Mouse (Mus musculus): ENCODE results near the gene Il2ra.
"Not testable (repeated sequence)": the region's sequence is repeated elsewhere in the genome, so short reads cannot be mapped to it uniquely, and the experiment has no call there.

Gene Il2ra

GRCm38 (mm10) chr2:11642451-11642941 lies at the start of gene Il2ra:
Il2ra (plus strand) TSS chr2:11642807.
- DNase-seq = no peak

GRCm38 (mm10) chr2:11596690-11597089 lies 45.9 kb upstream of the Il2ra start:
- no peak for DNase-seq

- no peak for DNase-seq
Observed at GRCm38 (mm10) chr2:11597906-11598305, 44.7 kb upstream of the Il2ra start.

- no peak for DNase-seq
Observed at GRCm38 (mm10) chr2:11601795-11602194, 40.8 kb upstream of the Il2ra start.

- peak; percentile 94 for DNase-seq
Observed at GRCm38 (mm10) chr2:11602506-11603489, 39.8 kb upstream of the Il2ra start.

GRCm38 (mm10) chr2:11604053-11604452 lies 38.6 kb upstream of the Il2ra start, which contains the start of gene Rbm17:
Rbm17 (minus strand) TSS chr2:11604153.
- DNase-seq = no peak

- DNase-seq = no peak
Observed at GRCm38 (mm10) chr2:11604911-11605310, 37.7 kb upstream of the Il2ra start.

- not testable (repeated sequence) for DNase-seq
Observed at GRCm38 (mm10) chr2:11606718-11607117, 35.9 kb upstream of the Il2ra start.

GRCm38 (mm10) chr2:11612939-11613338 lies 29.7 kb upstream of the Il2ra start:
- DNase-seq = not testable (repeated sequence)

- DNase-seq = no peak
Observed at GRCm38 (mm10) chr2:11616846-11617245, 25.8 kb upstream of the Il2ra start.

- DNase-seq = no peak
Observed at GRCm38 (mm10) chr2:11619598-11619997, 23.0 kb upstream of the Il2ra start.

- no peak for DNase-seq
Observed at GRCm38 (mm10) chr2:11623173-11623572, 19.4 kb upstream of the Il2ra start.

- no peak for DNase-seq
Observed at GRCm38 (mm10) chr2:11623726-11624125, 18.9 kb upstream of the Il2ra start.

GRCm38 (mm10) chr2:11625890-11626289 lies 16.7 kb upstream of the Il2ra start, which contains the start of gene Gm17490:
Gm17490 (minus strand) TSS chr2:11626264.
- no peak for DNase-seq

GRCm38 (mm10) chr2:11635035-11635434 lies 7.6 kb upstream of the Il2ra start:
- DNase-seq = no peak

GRCm38 (mm10) chr2:11635471-11636137 lies 7.0 kb upstream of the Il2ra start:
- DNase-seq = no peak

GRCm38 (mm10) chr2:11636138-11636480 lies 6.5 kb upstream of the Il2ra start:
- DNase-seq = no peak

GRCm38 (mm10) chr2:11637115-11637514 lies 5.5 kb upstream of the Il2ra start:
- no peak for DNase-seq

- no peak for DNase-seq
Observed at GRCm38 (mm10) chr2:11644057-11644456, 1.4 kb downstream of the Il2ra start.

- DNase-seq = no peak
Observed at GRCm38 (mm10) chr2:11645297-11645696, 2.7 kb downstream of the Il2ra start.

GRCm38 (mm10) chr2:11651476-11651875 lies 8.9 kb downstream of the Il2ra start:
- no peak for DNase-seq

- DNase-seq = no peak
Observed at GRCm38 (mm10) chr2:11652196-11652595, 9.6 kb downstream of the Il2ra start.

- DNase-seq = no peak
Observed at GRCm38 (mm10) chr2:11652780-11653179, 10.2 kb downstream of the Il2ra start.

- no peak for DNase-seq
Observed at GRCm38 (mm10) chr2:11653330-11653729, 10.7 kb downstream of the Il2ra start.
